21 mouse cellular contexts compared by ENCODE assay signal in the genomic region with DNA sequence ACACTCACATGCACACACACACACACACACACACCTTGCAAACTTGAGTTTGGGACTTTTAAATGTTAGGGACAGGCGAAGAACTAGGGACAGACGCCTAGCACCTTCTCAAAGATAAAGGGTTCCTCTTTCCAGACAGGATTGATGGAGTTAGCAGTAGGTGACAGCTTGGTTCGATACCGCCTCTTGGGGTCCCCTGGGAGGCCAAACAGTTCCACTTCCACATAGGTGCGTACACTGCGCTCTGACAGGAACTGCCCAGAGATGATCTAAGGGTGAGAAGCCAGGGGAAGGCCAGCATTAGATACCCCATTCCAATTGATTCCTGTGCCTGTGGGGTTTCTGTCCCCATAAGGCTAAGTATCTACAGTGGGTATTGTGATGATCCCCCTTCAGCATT. TPM values are rescaled to one million over a fixed set of nuclear protein-coding genes. Genes with fewer than 3 reads are reported as not detected.
DNase-seq lines count a peak whose midpoint lies in the region; ATAC-seq and TF ChIP-seq lines count a peak whose summit lies in the region.
"Had no signal": no experiment of that assay in that cellular context is flagged by ENCODE, and none has a peak within 500 bp of the region (broad histone marks: within the 10 kb centered on the region; RNA-seq: fewer than 3 reads in every experiment).

No protein-coding gene starts in this region.

- in situ Hi-C loops in CH12.LX (cut with MboI; ENCODE audit: low pct_ligation_motif_present, low pct_unique_long_range_greater_than_20kb, low sequenced_read_pairs), result no loop called here

- no peak for TF ChIP-seq RAD21 in CH12.LX (IDR thresholded peaks at IDR 0.05; ENCODE audit: low read depth, low read length)

- ATAC-seq in midbrain, embryonic 11.5 days (ENCODE audit: low FRiP score), result no peak
- ATAC-seq in midbrain, postnatal 0 days (ENCODE audit: low FRiP score), result no peak

- no peak for TF ChIP-seq CTCF in midbrain, postnatal 0 days (IDR thresholded peaks at IDR 0.05)
- TF ChIP-seq CTCF in CH12.LX (conservative IDR thresholded peaks at IDR 0.05 in 1 of 2, IDR thresholded peaks at IDR 0.05 in 1 of 2; ENCODE audit: low read depth in 2 of 2, low read length in 2 of 2), result no peak

- 90% methylated on average over 6 of the region's 6 CpGs for WGBS in midbrain, embryonic 11.5 days
- WGBS in midbrain, postnatal 0 days, result 91% methylated on average over 6 of the region's 6 CpGs

- peak; percentile 4 for DNase-seq in adrenal gland, postnatal 14 days
- no peak for DNase-seq in adrenal gland, postnatal 4 days (ENCODE audit: low spot score in 2 of 2)
- DNase-seq in midbrain, embryonic 11.5 days (ENCODE audit: low spot score, missing footprints), result peak; percentile 81
- DNase-seq in midbrain, postnatal 0 days (ENCODE audit: low spot score), result no peak
- peak; percentile 69 for DNase-seq in CH12.LX (ENCODE audit: extremely low read depth)
- DNase-seq in splenic B cell, adult 2 months (ENCODE audit: low read depth, low spot score), result peak; percentile 83
- DNase-seq in kidney, adult 18-20 months, result no peak
- DNase-seq: adrenal gland, adult 8-10 months; cerebellum, adult 18-20 months; gastrocnemius, postnatal 10 days; heart, adult 18-20 months; heart, postnatal 10 days; heart, postnatal 4 days had no signal

- no peak for TF ChIP-seq EP300 in CH12.LX (IDR thresholded peaks at IDR 0.05; ENCODE audit: low read length)

- no peak overlapping the region for H3K9ac ChIP-seq in midbrain, embryonic 11.5 days (ENCODE audit: low read length)
- H3K9ac ChIP-seq in midbrain, postnatal 0 days (replicated peaks; ENCODE audit: low read length, poor library complexity, severe bottlenecking), result no peak overlapping the region
- no peak overlapping the region for H3K9ac ChIP-seq in CH12.LX (ENCODE audit: insufficient read depth, low read depth)
- H3K9ac ChIP-seq: embryonic facial prominence, embryonic 15.5 days; forebrain, embryonic 15.5 days; hindbrain, embryonic 12.5 days had no signal

- dilution Hi-C loops in CH12.LX (cut with MboI; ENCODE audit: extremely low pct_ligation_motif_present, extremely low pct_unique_long_range_greater_than_20kb, low sequenced_read_pairs), result no loop called here

- no peaks in the 10 kb centered on the region for H3K36me3 ChIP-seq in midbrain, embryonic 11.5 days (ENCODE audit: control insufficient read depth, insufficient read depth, low read length)
- no peaks in the 10 kb centered on the region for H3K36me3 ChIP-seq in midbrain, postnatal 0 days (ENCODE audit: insufficient read depth, low read length)
- peaks cover 33 to 98% of the 10 kb centered on the region in 2 experiments for H3K36me3 ChIP-seq in CH12.LX (replicated peaks in 1 of 2; ENCODE audit: control insufficient read depth in 1 of 2, insufficient read depth in 1 of 2, low read length in 1 of 2)
- H3K36me3 ChIP-seq in splenic B cell, adult 2 months (ENCODE audit: control insufficient read depth, insufficient read depth, low read length, poor library complexity, severe bottlenecking), result peaks cover 9% of the 10 kb centered on the region
- H3K36me3 ChIP-seq: embryonic facial prominence, embryonic 15.5 days; forebrain, embryonic 15.5 days; heart, embryonic 10.5 days; hindbrain, embryonic 12.5 days had no signal

- H3K4me3 ChIP-seq in midbrain, embryonic 11.5 days (ENCODE audit: low read depth, low read length), result no peak overlapping the region
- H3K4me3 ChIP-seq in midbrain, postnatal 0 days (ENCODE audit: low read depth, low read length), result no peak overlapping the region
- H3K4me3 ChIP-seq in CH12.LX (replicated peaks in 1 of 3; ENCODE audit: low read depth in 2 of 3, low read length in 2 of 3, poor library complexity in 1 of 3), result no peak overlapping the region
- H3K4me3 ChIP-seq: embryonic facial prominence, embryonic 15.5 days; erythroblast, embryonic 14.5 days; forebrain, embryonic 15.5 days; heart, embryonic 10.5 days; hindbrain, embryonic 12.5 days had no signal

- H3K79me2 ChIP-seq in CH12.LX (replicated peaks; ENCODE audit: control insufficient read depth, extremely low read depth, insufficient read depth, poor library complexity, severe bottlenecking), result no peaks in the 10 kb centered on the region

- H3K9me3 ChIP-seq in midbrain, embryonic 11.5 days (ENCODE audit: control insufficient read depth, low read length), result no peaks in the 10 kb centered on the region
- H3K9me3 ChIP-seq in midbrain, postnatal 0 days (ENCODE audit: low read length), result no peaks in the 10 kb centered on the region
- H3K9me3 ChIP-seq in CH12.LX (replicated peaks; ENCODE audit: low read length), result no peaks in the 10 kb centered on the region
- H3K9me3 ChIP-seq: embryonic facial prominence, embryonic 15.5 days; forebrain, embryonic 15.5 days; heart, embryonic 10.5 days; hindbrain, embryonic 12.5 days had no signal

- H3K4me2 ChIP-seq in midbrain, embryonic 11.5 days, result no peak overlapping the region
- H3K4me2 ChIP-seq in midbrain, postnatal 0 days (ENCODE audit: low read depth, low read length, poor library complexity, severe bottlenecking), result no peak overlapping the region
- H3K4me2 ChIP-seq in CH12.LX (ENCODE audit: insufficient read depth, low read depth, poor library complexity, severe bottlenecking), result no peak overlapping the region
- H3K4me2 ChIP-seq: embryonic facial prominence, embryonic 15.5 days; forebrain, embryonic 15.5 days; hindbrain, embryonic 12.5 days had no signal

- H3K27ac ChIP-seq in midbrain, embryonic 11.5 days (ENCODE audit: low read depth, low read length), result no peak overlapping the region
- H3K27ac ChIP-seq in midbrain, postnatal 0 days (ENCODE audit: low read depth, low read length), result no peak overlapping the region
- H3K27ac ChIP-seq in CH12.LX (ENCODE audit: insufficient read depth, low read depth), result no peak overlapping the region
- H3K27ac ChIP-seq: embryonic facial prominence, embryonic 15.5 days; hindbrain, embryonic 12.5 days had no signal

- peaks cover 35% of the 10 kb centered on the region for H3K27me3 ChIP-seq in midbrain, embryonic 11.5 days (ENCODE audit: control insufficient read depth, insufficient read depth, low read length)
- H3K27me3 ChIP-seq in midbrain, postnatal 0 days (ENCODE audit: insufficient read depth, low read length), result peaks cover 30% of the 10 kb centered on the region
- H3K27me3 ChIP-seq in CH12.LX (replicated peaks), result no peaks in the 10 kb centered on the region
- H3K27me3 ChIP-seq in splenic B cell, adult 2 months (ENCODE audit: control insufficient read depth, insufficient read depth, low read length, poor library complexity, severe bottlenecking), result no peaks in the 10 kb centered on the region

- no peak for TF ChIP-seq POLR2A in CH12.LX (IDR thresholded peaks at IDR 0.05; ENCODE audit: low read depth, low read length)

- peaks cover 15% of the 10 kb centered on the region for H3K4me1 ChIP-seq in midbrain, embryonic 11.5 days (ENCODE audit: control insufficient read depth, insufficient read depth, low read length)
- H3K4me1 ChIP-seq in midbrain, postnatal 0 days (ENCODE audit: insufficient read depth, low read length), result peaks cover 13% of the 10 kb centered on the region
- peaks cover 10 to 21% of the 10 kb centered on the region in 2 experiments for H3K4me1 ChIP-seq in CH12.LX (ENCODE audit: control insufficient read depth in 1 of 2, insufficient read depth in 2 of 2)

RNA-seq across cellular contexts. Expression of gene Ankrd63, which starts 9.9 kb away (rescaled TPM):
- total RNA-seq in adrenal gland, postnatal 14 days (2021), result 0.15 and 0.30 TPM in 2 replicates
- under 1 TPM; 0.20 to 0.59 TPM for total RNA-seq in adrenal gland, postnatal 4 days (2021)
- not detected in 2 replicates for polyA plus RNA-seq in midbrain, embryonic 11.5 days (2014; fragmentation: Nextera tagmentation; extraction: Ambion mirVana)
- 0.22 TPM in 1 of 2 replicates, not detected in the other for total RNA-seq in midbrain, postnatal 0 days (2014; rRNA removed)
- polyA plus RNA-seq in midbrain, postnatal 0 days (2015; fragmentation: Nextera tagmentation; extraction: Ambion mirVana), result 0.04 TPM in 1 of 2 replicates, not detected in the other
- not detected in 2 replicates for total RNA-seq in CH12.LX (2012; rRNA removed)
- not detected in 2 replicates for total RNA-seq in CH12.LX (2014; rRNA removed)
- 0.07 and 0.08 TPM in 2 replicates for polyA plus RNA-seq in CH12.LX (2012; ENCODE audit: insufficient read length, low read depth)
- total RNA-seq: ES-E14 had no signal
- polyA plus RNA-seq: embryonic facial prominence, embryonic 11.5 days; erythroblast, embryonic 14.5 days; forebrain, embryonic 11.5 days; hindbrain, embryonic 12.5 days had no signal

RNA-seq across cellular contexts. Expression of gene Plcb2, which starts 14.6 kb away (rescaled TPM):
- 1.1 and 8.7 TPM in 2 replicates for total RNA-seq in adrenal gland, postnatal 14 days (2021)
- 1 to 10 TPM; 2.2 to 2.7 TPM for total RNA-seq in adrenal gland, postnatal 4 days (2021)
- polyA plus RNA-seq in midbrain, embryonic 11.5 days (2014; fragmentation: Nextera tagmentation; extraction: Ambion mirVana), result 0.20 and 0.33 TPM in 2 replicates
- total RNA-seq in midbrain, postnatal 0 days (2014; rRNA removed), result 0.52 and 2.4 TPM in 2 replicates
- 0.53 and 0.63 TPM in 2 replicates for polyA plus RNA-seq in midbrain, postnatal 0 days (2015; fragmentation: Nextera tagmentation; extraction: Ambion mirVana)
- total RNA-seq in CH12.LX (2012; rRNA removed), result 6.9 and 7.8 TPM in 2 replicates
- 5.7 and 6.4 TPM in 2 replicates for total RNA-seq in CH12.LX (2014; rRNA removed)
- polyA plus RNA-seq in CH12.LX (2012; ENCODE audit: insufficient read length, low read depth), result 18.9 and 22.3 TPM in 2 replicates

RNA-seq across cellular contexts. Expression of gene Inafm2, which starts 31.9 kb away (rescaled TPM):
- 28.8 and 30.0 TPM in 2 replicates for total RNA-seq in adrenal gland, postnatal 14 days (2021)
- 10 to 100 TPM; 27.8 to 30.8 TPM for total RNA-seq in adrenal gland, postnatal 4 days (2021)
- 36.0 and 39.9 TPM in 2 replicates for polyA plus RNA-seq in midbrain, embryonic 11.5 days (2014; fragmentation: Nextera tagmentation; extraction: Ambion mirVana)
- total RNA-seq in midbrain, postnatal 0 days (2014; rRNA removed), result 13.5 and 17.4 TPM in 2 replicates
- 12.6 and 13.3 TPM in 2 replicates for polyA plus RNA-seq in midbrain, postnatal 0 days (2015; fragmentation: Nextera tagmentation; extraction: Ambion mirVana)
- 4.2 and 4.3 TPM in 2 replicates for total RNA-seq in CH12.LX (2012; rRNA removed)
- total RNA-seq in CH12.LX (2014; rRNA removed), result 3.6 TPM in 2 replicates
- polyA plus RNA-seq in CH12.LX (2012; ENCODE audit: insufficient read length, low read depth), result 2.6 and 2.7 TPM in 2 replicates

RNA-seq across cellular contexts. Expression of gene Ccdc9b, which starts 48.8 kb away (rescaled TPM):
- 4.2 and 4.8 TPM in 2 replicates for total RNA-seq in adrenal gland, postnatal 14 days (2021)
- 1 to 10 TPM; 6.1 to 6.9 TPM for total RNA-seq in adrenal gland, postnatal 4 days (2021)
- polyA plus RNA-seq in midbrain, embryonic 11.5 days (2014; fragmentation: Nextera tagmentation; extraction: Ambion mirVana), result 0.86 and 0.92 TPM in 2 replicates
- 1.5 and 3.4 TPM in 2 replicates for total RNA-seq in midbrain, postnatal 0 days (2014; rRNA removed)
- 0.74 and 0.79 TPM in 2 replicates for polyA plus RNA-seq in midbrain, postnatal 0 days (2015; fragmentation: Nextera tagmentation; extraction: Ambion mirVana)
- total RNA-seq in CH12.LX (2012; rRNA removed), result not detected in 2 replicates
- total RNA-seq in CH12.LX (2014; rRNA removed), result not detected in 2 replicates
- not detected in 2 replicates for polyA plus RNA-seq in CH12.LX (2012; ENCODE audit: insufficient read length, low read depth)
- polyA plus RNA-seq: erythroblast, embryonic 14.5 days had no signal

RNA-seq across cellular contexts. Expression of gene Pak6, which starts 50.5 kb away (rescaled TPM):
- total RNA-seq in adrenal gland, postnatal 14 days (2021), result 10.5 and 12.7 TPM in 2 replicates
- 10 to 100 TPM; 13.8 to 16.3 TPM for total RNA-seq in adrenal gland, postnatal 4 days (2021)
- polyA plus RNA-seq in midbrain, embryonic 11.5 days (2014; fragmentation: Nextera tagmentation; extraction: Ambion mirVana), result 1.2 and 1.4 TPM in 2 replicates
- 107 and 120 TPM in 2 replicates for total RNA-seq in midbrain, postnatal 0 days (2014; rRNA removed)
- polyA plus RNA-seq in midbrain, postnatal 0 days (2015; fragmentation: Nextera tagmentation; extraction: Ambion mirVana), result 65.5 and 66.1 TPM in 2 replicates
- total RNA-seq in CH12.LX (2012; rRNA removed) (0.29 and 0.42 TPM in 2 replicates), CH12.LX (2014; rRNA removed) (0.05 and 0.11 TPM in 2 replicates)
- polyA plus RNA-seq in CH12.LX (2012; ENCODE audit: insufficient read length, low read depth), result 0.45 and 0.73 TPM in 2 replicates

Comparison
In these comparisons a context has a peak if more than half of its experiments do, and no peak if none do; other contexts are left out.
1. DNase-seq: peak in adrenal gland, postnatal 14 days (single experiment), midbrain, embryonic 11.5 days (single experiment), CH12.LX (single experiment) and splenic B cell, adult 2 months (single experiment); none in adrenal gland, postnatal 4 days (0 of 2), midbrain, postnatal 0 days (single experiment) and kidney, adult 18-20 months (single experiment).